Mouse (Mus musculus): ENCODE results near the gene Nsun7.

- TF ChIP-seq CTCF (IDR thresholded peaks at IDR 0.05; ENCODE audit: extremely low read depth, insufficient read depth, insufficient read length, insufficient replicate concordance) (no peak), POLR2A (IDR thresholded peaks at IDR 0.05; ENCODE audit: low read depth, low read length) (no peak)
Measured at GRCm38 (mm10) chr5:66220620-66221019, 39.1 kb upstream of the Nsun7 start.

Measured in spleen, adult 2 months (tissue).